Mouse (Mus musculus): ENCODE data around the gene Tiam1. TPM values are rescaled to one million over a fixed set of nuclear protein-coding genes. Genes with fewer than 3 reads are reported as not detected.

Gene Tiam1
- total RNA-seq, 2 experiments from 2014 or later = 68.4 to 75.3 TPM

- no peak for DNase-seq (ENCODE audit: low spot score in 2 of 2)
Measured at GRCm38 (mm10) chr16:89738963-89739362, 404.6 kb downstream of the Tiam1 start.

Other genes with a start within 250 kb of the Tiam1 start
- gene Sod1, start 77.0 kb upstream of the Tiam1 start, total RNA-seq (2021) = 100 to 1,000 TPM; 373 to 393 TPM
- 10 to 100 TPM; 52.1 to 57.5 TPM for gene Scaf4, start 140.7 kb upstream of the Tiam1 start, total RNA-seq (2021)
- 10 to 100 TPM; 28.9 to 32.6 TPM for gene Hunk, start 242.2 kb upstream of the Tiam1 start, total RNA-seq (2021)

Measured in layer of hippocampus, postnatal 10 days (tissue).